Mouse (Mus musculus) small intestine, adult 2 months (tissue): Measurements from ENCODE around the gene Chst3.

Experiments used
- CTCF ChIP-seq: fragments of 200-500 bp; IDR thresholded peaks from 2 replicates; pipeline ENCODE4 v1.5.1; 2012; ENCODE audit warnings: low read depth, mild to moderate bottlenecking, control low read depth, inconsistent platforms, low read length, moderate library complexity, mixed read lengths; ENCODE audit not compliant: insufficient replicate concordance, insufficient read length; ENCODE audit errors: extremely low read depth
- POLR2A ChIP-seq: fragments of 200-500 bp; IDR thresholded peaks from 2 replicates; pipeline ENCODE4 v1.6.1; 2012; ENCODE audit warnings: low read depth, mild to moderate bottlenecking, control low read depth, inconsistent platforms, low read length, moderate library complexity

GRCm38 (mm10) chr10:60170326-60171089 lies 48.6 kb downstream of the Chst3 start:
- no peak for TF ChIP-seq CTCF
- no peak for TF ChIP-seq POLR2A
